Mouse (Mus musculus) forebrain, embryonic 14.5 days (tissue): ENCODE data around the gene Gstt4. TPM values are rescaled to one million over a fixed set of nuclear protein-coding genes. Genes with fewer than 3 reads are reported as not detected.
A peak's percentile ranks its signal among the peaks of the same experiment; 100 is the strongest.

Source experiments
- ATAC-seq: fragments of 200-750 bp; cut with Nextera tagmentation; 2 replicates; pipeline ENCODE4 v1.8.0; 2017; ENCODE audit warnings: mild to moderate bottlenecking, moderate library complexity
- DNase-seq: peaks from one replicate; pipeline ENCODE4 v3.0.0-alpha.2; 2015; ENCODE audit warnings: low spot score
- H3K27ac ChIP-seq: fragments of 300-500 bp; sonication (generic); 2 replicates; pipeline ENCODE4 v1.5.1; 2014; ENCODE audit warnings: low read depth, mild to moderate bottlenecking, control low read depth, low read length, moderate library complexity
- H3K27me3 ChIP-seq: fragments of 300-500 bp; sonication (generic); replicated peaks from 2 replicates; pipeline ENCODE4 v1.6.1; 2014; ENCODE audit warnings: low read length, control low read depth, mixed read lengths; ENCODE audit not compliant: control insufficient read depth, insufficient read depth
- H3K36me3 ChIP-seq: fragments of 300-500 bp; sonication (generic); 2 replicates; pipeline ENCODE4 v1.6.1; 2014; ENCODE audit warnings: low read length, control low read depth; ENCODE audit not compliant: control insufficient read depth, insufficient read depth
- H3K4me1 ChIP-seq: fragments of 300-500 bp; sonication (generic); 2 replicates; pipeline ENCODE4 v1.6.1; 2014; ENCODE audit warnings: antibody characterized with exemption, low read length, control low read depth; ENCODE audit not compliant: control insufficient read depth, insufficient read depth
- H3K4me2 ChIP-seq: fragments of 300-500 bp; sonication (generic); 2 replicates; pipeline ENCODE4 v1.6.1; 2014; ENCODE audit warnings: mild to moderate bottlenecking, control low read depth, low read length
- H3K4me3 ChIP-seq: fragments of 300-500 bp; sonication (generic); 2 replicates; pipeline ENCODE4 v1.5.1; 2014; ENCODE audit warnings: low read depth, low read length, control low read depth
- H3K9ac ChIP-seq: fragments of 300-500 bp; sonication (generic); 2 replicates; pipeline ENCODE4 v1.6.1; 2014; ENCODE audit warnings: mild to moderate bottlenecking, low read length, control low read depth, moderate library complexity
- H3K9me3 ChIP-seq: fragments of 300-500 bp; sonication (generic); replicated peaks from 2 replicates; pipeline ENCODE4 v1.6.1; 2016; ENCODE audit warnings: low read length, control low read depth, mixed read lengths; ENCODE audit not compliant: control insufficient read depth
- WGBS: fragments of 180-500 bp; shearing (Covaris S2); extraction: QIAGEN DNeasy Blood & Tissue Kit; methylation state at CpG from one replicate; pipeline ENCODE4 v1.1.7; 2014; 5-methylcytosine and 5-hydroxymethylcytosine counted together
- polyA plus RNA-seq: library from polyadenylated mRNA; unstranded; fragments of >200 nt; fragmentation: Nextera tagmentation; extraction: Ambion mirVana; gene quantifications from 2 replicates; pipeline ENCODE4 v1.2.1, GENCODE M21; 2014

Gene Gstt4
- polyA plus RNA-seq, 1 experiment from 2014 or later, result not detected

DNA sequence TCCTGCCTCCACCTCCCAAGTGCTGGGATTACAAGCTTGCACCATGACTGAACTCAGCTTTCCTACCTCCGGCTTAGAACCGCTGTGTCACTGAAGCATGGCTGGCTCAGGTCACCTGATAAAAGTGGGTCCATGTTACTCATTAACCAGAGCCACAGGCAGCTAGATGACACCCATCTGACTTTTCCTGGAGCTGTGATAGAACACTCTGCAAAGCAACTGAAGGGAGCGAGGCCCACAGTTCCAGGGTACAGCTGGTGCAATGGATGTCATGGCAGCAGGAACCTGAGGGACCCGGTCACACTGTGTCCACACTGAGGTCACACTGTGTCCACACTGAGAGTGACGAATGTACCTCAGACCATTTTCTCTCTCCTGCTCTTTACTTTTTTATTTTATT is 32.5 kb downstream of the Gstt4 start:
- 94% methylated on average over 5 of the region's 5 CpGs for WGBS
- H3K27me3 ChIP-seq, result no peaks in the 10 kb centered on the region
- no peaks in the 10 kb centered on the region; the same call in 1 of the 2 replicates for H3K4me1 ChIP-seq

DNA sequence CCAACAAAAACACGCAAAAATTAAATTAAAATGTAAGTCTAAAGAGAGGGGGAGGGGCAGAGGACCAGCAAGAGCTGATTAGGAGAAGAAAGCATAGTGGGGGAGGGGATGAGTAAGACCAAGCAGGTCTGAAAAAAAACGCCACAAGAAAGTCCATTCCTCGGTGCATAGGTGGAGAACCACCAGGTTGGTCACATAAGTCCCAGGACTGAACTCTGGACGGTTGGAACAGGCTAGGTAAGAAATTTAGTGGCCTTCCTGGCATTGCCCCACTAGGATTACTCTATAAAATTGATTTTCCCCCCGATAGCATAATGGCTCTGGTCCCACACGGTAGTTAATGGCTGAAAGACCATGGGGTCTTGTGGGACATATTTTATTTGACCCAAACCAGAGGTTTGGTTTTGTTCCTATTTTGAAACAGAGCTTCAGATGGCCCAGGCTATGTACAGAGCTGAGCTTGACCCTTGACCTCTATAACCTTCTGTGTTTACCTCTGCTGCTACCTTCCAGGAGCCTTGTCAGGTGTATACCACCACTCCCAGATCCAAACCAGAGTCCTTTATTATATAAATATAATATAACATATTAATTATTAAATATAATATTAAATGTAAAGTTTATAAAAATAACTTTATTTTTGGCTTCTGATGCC is 33.1 kb downstream of the Gstt4 start:
- no peaks in the 10 kb centered on the region for H3K36me3 ChIP-seq
- ATAC-seq, result no peak
- H3K9ac ChIP-seq, result no peak overlapping the region
- H3K4me3 ChIP-seq, result no peak overlapping the region
- H3K27me3 ChIP-seq, result no peaks in the 10 kb centered on the region
- H3K27ac ChIP-seq, result no peak overlapping the region
- no peak for DNase-seq
- WGBS, result 79% methylated on average over 6 of the region's 6 CpGs
- no peaks in the 10 kb centered on the region for H3K9me3 ChIP-seq
- H3K4me1 ChIP-seq, result no peaks in the 10 kb centered on the region
- H3K4me2 ChIP-seq, result no peak overlapping the region

More for the DNA sequence above, 32.5 kb downstream of the Gstt4 start:
- Histone ChIP-seq H3K9me3 (no peaks in the 10 kb centered on the region), H3K27ac (no peak overlapping the region), H3K4me3 (no peak overlapping the region), H3K36me3 (no peaks in the 10 kb centered on the region), H3K4me2 (no peak overlapping the region), H3K9ac (no peak overlapping the region)
- no peak for ATAC-seq
- DNase-seq, result no peak

DNA sequence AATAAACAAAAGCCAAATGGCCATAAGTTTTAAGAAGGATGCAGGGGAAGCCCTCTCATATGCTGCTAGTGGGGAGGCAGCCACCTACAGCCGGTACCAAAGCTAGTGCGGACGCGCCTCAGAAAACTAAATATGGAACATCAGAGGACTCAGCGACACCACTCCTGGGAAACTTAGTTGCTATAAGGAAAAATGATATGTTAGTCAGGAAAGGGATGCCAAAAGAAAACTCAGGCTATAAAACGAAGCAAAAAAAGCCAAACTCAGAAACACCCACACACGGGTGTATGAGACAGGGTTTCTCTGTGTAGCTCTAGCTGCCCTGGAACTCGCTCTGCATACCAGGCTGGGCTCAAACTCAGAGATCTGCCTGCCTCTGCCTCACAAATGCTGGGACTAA is 34.1 kb downstream of the Gstt4 start:
- H3K9me3 ChIP-seq, result no peaks in the 10 kb centered on the region
- WGBS, result 94% methylated on average over 8 of the region's 8 CpGs
- H3K4me3 ChIP-seq, result no peak overlapping the region
- H3K9ac ChIP-seq, result no peak overlapping the region
- ATAC-seq (no peak), DNase-seq (no peak)
- no peak overlapping the region for H3K4me2 ChIP-seq
- H3K27ac ChIP-seq, result no peak overlapping the region
- H3K4me1 ChIP-seq, result no peaks in the 10 kb centered on the region
- H3K36me3 ChIP-seq, result no peaks in the 10 kb centered on the region
- H3K27me3 ChIP-seq, result no peaks in the 10 kb centered on the region

DNA sequence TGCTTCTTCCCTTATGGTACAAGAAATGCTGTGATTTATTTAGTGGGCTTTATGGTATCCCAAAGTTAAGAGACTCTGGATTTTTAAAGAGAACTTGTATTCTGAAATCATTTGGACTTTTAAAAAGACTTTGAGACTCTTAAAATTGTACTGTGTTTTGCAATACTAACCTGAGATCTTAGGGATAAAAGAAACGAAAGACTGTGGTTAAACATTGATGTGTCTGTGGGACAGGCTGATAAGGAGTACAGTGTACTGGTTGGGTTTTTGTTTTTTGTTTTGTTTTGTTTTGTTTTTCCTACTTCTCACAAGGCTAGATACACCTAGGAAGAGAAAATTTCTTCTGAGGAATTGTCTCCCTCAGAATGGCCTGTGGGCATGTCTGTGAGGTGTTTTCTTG is 36.9 kb downstream of the Gstt4 start:
- no peak overlapping the region for H3K27ac ChIP-seq
- 0 out of 2 replicates have a peak, but pooled peaks cover 5% of the 10 kb centered on the region for H3K27me3 ChIP-seq
- no peaks in the 10 kb centered on the region for H3K9me3 ChIP-seq
- no peak overlapping the region for H3K9ac ChIP-seq
- no peak overlapping the region for H3K4me3 ChIP-seq
- H3K4me2 ChIP-seq, result no peak overlapping the region
- H3K4me1 ChIP-seq, result peaks cover 9% of the 10 kb centered on the region; the same call in 1 of the 2 replicates
- 66% methylated on average over 1 of the region's 1 CpGs for WGBS
- H3K36me3 ChIP-seq, result no peaks in the 10 kb centered on the region
- ATAC-seq, result no peak
- no peak for DNase-seq

DNA sequence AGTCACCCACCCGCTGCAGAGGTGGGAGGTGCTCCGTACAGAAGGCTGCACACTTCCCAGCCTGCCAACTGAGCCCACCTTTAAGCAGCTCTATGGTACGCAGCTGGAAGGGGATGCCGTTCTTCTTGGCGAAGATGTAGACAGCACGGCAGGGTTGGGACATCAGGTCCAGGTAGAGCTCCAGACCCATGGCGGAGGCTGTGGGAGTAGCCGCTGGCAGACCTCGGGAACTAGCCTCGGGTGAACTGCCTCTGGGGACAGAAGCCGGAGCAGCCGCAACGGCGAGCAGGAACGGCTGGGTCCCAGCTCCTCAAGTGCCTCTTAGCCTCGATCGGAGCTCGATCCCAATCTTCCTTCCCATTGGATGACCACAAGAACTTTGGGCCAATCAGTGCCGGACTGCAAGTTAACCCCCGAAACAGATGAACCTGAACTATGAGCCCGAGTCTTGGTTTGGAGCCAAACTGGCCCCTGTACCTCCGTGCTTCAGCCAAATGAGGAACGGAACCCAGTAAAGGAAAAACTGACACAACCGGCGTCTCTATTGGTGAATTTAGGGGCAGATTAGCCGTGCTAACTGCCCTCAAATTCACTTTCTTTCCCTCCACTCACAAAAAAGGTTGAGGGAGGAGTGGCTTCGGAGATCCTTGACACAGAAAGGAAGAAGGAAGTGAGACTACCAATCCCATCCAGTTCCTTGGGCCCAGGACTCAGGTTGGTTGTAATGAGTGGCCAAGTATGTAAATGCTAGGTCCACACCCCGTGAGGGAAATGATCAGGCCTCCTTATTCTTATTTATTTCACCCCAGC is 41.4 kb downstream of the Gstt4 start, which contains the start of the genes Gm20441 and Gstt3:
Gene Gm20441 (minus strand): TSS at position 186 of the 810 bp plus-strand sequence.
Gene Gstt3 (minus strand): TSS at position 646 of the 810 bp plus-strand sequence.
- no peaks in the 10 kb centered on the region for H3K9me3 ChIP-seq
- DNase-seq (peak; percentile 45), ATAC-seq (peak; percentile 63)
- peak within 1 kb of the TSS; percentile 26 for H3K4me3 ChIP-seq
- peak within 1 kb of the TSS; percentile 58 for H3K9ac ChIP-seq
- peaks cover 10% of the 10 kb centered on the region; the same call in 1 of the 2 replicates for H3K27me3 ChIP-seq
- no peak within 1 kb of the TSS for H3K27ac ChIP-seq
- WGBS, result under 1% methylated on average over 28 of the region's 28 CpGs
- peak within 1 kb of the TSS; percentile 56 for H3K4me2 ChIP-seq
- H3K4me1 ChIP-seq, result peaks cover 9% of the 10 kb centered on the region; the same call in 1 of the 2 replicates
- H3K36me3 ChIP-seq, result no peaks in the 10 kb centered on the region

DNA sequence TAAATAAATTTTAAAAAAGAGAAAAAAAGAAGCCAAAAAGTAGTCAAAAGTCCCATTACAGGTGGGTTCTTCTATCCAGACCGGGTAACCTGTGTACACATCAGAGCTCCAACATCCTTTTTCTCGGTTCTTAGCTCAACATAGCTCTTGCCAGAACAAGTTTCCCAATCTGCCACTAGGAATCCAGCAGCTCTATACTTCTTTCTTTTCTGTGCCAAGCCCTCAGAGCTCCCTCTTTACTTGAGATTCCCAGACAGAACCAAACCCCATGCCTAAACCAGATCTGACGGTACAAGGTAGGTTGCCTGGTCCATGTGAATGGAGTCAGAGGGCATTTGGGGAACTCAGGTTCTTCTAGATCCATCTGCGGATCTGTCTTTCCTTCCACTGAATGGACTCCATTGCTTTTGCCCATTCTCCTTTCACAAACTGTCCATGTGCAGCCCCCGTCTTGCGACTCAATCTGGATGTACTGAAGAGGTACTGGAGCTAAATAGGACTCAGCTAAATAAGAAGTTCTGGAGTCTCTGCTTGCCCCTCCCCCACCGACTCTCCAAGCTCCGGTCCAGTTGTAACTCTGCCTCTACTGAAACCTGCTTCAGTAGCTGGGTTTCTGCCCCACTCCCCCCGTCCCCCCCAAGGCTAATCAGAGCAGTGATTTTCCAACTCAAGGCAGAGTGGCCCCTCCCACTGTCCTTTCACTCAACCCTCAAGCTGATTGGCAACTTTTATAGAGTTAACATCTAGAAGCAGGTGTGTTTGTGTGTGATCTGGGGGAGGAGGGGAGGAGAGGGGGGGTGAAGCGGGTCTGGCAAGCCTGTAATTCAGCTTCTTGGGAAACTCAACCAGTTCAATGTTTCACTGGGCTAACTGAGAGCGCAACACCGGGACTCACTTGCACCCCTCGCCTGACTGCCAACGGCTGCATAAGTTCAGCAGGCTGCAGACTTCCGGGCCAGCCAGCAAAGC is 42.9 kb downstream of the Gstt4 start:
- Histone ChIP-seq H3K9me3 (no peaks in the 10 kb centered on the region), H3K36me3 (no peaks in the 10 kb centered on the region), H3K27ac (no peak overlapping the region), H3K4me2 (no peak overlapping the region), H3K4me1 (peaks cover 9% of the 10 kb centered on the region; the same call in 1 of the 2 replicates), H3K9ac (no peak overlapping the region), H3K4me3 (no peak overlapping the region), H3K27me3 (peaks cover 10% of the 10 kb centered on the region; the same call in 1 of the 2 replicates)
- 36% methylated on average over 15 of the region's 15 CpGs for WGBS
- ATAC-seq, result no peak
- no peak for DNase-seq

DNA sequence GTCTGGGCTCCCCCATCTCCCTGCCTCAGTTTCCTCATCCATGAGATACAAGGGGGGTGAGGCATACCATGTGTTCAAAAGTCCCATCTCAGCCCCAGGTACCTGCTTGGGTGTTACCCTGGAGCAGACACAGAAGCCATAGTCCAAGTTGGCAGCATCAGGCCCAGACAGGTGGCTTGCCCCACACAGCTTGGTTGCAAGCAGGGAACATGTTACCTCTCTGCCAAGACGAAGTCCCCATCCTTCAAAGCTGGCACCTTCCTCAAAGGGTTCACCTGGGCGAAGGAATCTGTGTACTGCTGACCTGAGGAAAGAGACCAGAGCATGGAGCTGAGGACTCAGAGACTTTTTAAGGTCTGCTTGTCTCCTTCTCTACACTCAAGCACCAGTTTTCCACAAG is 44.5 kb downstream of the Gstt4 start:
- H3K27ac ChIP-seq, result no peak overlapping the region
- no peak overlapping the region for H3K4me2 ChIP-seq
- WGBS, result 79% methylated on average over 2 of the region's 2 CpGs
- H3K9ac ChIP-seq, result no peak overlapping the region
- H3K9me3 ChIP-seq, result no peaks in the 10 kb centered on the region
- H3K36me3 ChIP-seq, result no peaks in the 10 kb centered on the region
- ATAC-seq (no peak), DNase-seq (no peak)
- H3K4me1 ChIP-seq, result peaks cover 9% of the 10 kb centered on the region; the same call in 1 of the 2 replicates
- peaks cover 10% of the 10 kb centered on the region; the same call in 1 of the 2 replicates for H3K27me3 ChIP-seq
- no peak overlapping the region for H3K4me3 ChIP-seq

DNA sequence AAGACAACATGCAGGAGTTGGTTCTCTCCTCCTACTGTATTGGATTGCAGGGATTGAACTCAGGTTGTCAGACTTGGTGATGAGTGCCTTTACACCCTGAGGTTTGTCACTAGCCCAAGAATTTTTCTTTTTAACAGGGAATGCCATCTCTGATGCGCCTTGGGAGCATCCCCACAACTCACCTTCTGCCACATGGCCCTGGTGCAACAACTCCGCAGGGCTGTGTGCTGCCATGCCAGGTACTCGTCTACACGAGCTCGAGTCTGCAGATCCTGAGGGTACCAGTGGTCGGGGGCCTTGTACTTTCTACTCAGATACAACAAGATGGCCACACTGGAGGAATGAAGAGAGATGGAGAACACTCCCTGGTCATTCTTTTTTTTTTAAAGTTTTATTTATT is 45.8 kb downstream of the Gstt4 start:
- no peak for ATAC-seq
- Histone ChIP-seq H3K4me1 (peaks cover 12% of the 10 kb centered on the region; the same call in 1 of the 2 replicates), H3K27ac (no peak overlapping the region), H3K9ac (no peak overlapping the region), H3K36me3 (no peaks in the 10 kb centered on the region), H3K4me3 (no peak overlapping the region), H3K27me3 (peaks cover 10% of the 10 kb centered on the region; the same call in 1 of the 2 replicates), H3K4me2 (no peak overlapping the region), H3K9me3 (no peaks in the 10 kb centered on the region)
- DNase-seq, result no peak
- 89% methylated on average over 6 of the region's 6 CpGs for WGBS
